Mouse (Mus musculus): ENCODE results near the gene Strn3. TPM values are rescaled to one million over a fixed set of nuclear protein-coding genes. Genes with fewer than 3 reads are reported as not detected.
"Not testable (repeated sequence)": the region's sequence is repeated elsewhere in the genome, so short reads cannot be mapped to it uniquely, and the experiment has no call there.

The Strn3 gene
- polyA plus RNA-seq, 1 experiment from 2014 or later = 68.8 TPM

DNA sequence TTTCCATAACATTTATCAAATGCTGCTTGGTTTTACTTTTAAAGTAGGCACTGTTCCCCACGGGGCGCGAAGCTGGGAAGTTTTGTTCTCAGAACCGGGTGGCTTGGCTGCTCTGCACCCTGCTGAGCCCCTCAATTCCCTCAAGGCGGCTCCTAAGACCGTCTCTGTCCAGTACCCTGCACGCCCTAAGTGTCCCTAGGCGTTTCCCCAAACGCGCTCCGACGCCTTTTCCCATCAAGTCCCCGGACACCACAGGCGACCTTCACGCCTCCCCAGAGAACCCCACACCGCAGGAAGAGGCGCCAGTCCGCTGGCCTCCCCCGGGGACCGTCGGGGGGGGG lies 98.8 kb downstream of the Strn3 start:
- H3K4me1 ChIP-seq (ENCODE audit: control insufficient read depth, insufficient read depth, low read length) = no peaks in the 10 kb centered on the region
- H3K4me3 ChIP-seq (ENCODE audit: low read depth, low read length) = peak overlapping the region; percentile 65
- H3K27ac ChIP-seq (replicated peaks; ENCODE audit: low read depth, low read length) = no peak overlapping the region
- ATAC-seq (ENCODE audit: low read depth) (peak; percentile 19; the same call in 1 of the 2 replicates), DNase-seq (ENCODE audit: low spot score) (peak; percentile 17)
- WGBS = 2% methylated on average over 14 of the region's 21 CpGs
- no peaks in the 10 kb centered on the region for H3K9me3 ChIP-seq (ENCODE audit: control insufficient read depth, low read length)
- no peaks in the 10 kb centered on the region for H3K36me3 ChIP-seq (ENCODE audit: control insufficient read depth, insufficient read depth, low read length)
- H3K4me2 ChIP-seq (ENCODE audit: low read depth, low read length) = peak overlapping the region; percentile 100
- H3K9ac ChIP-seq (ENCODE audit: low read depth, low read length) = peak overlapping the region; percentile 58; the same call in 1 of the 2 replicates
- H3K27me3 ChIP-seq (replicated peaks; ENCODE audit: control insufficient read depth, insufficient read depth, low read length) = peaks cover 54% of the 10 kb centered on the region

DNA sequence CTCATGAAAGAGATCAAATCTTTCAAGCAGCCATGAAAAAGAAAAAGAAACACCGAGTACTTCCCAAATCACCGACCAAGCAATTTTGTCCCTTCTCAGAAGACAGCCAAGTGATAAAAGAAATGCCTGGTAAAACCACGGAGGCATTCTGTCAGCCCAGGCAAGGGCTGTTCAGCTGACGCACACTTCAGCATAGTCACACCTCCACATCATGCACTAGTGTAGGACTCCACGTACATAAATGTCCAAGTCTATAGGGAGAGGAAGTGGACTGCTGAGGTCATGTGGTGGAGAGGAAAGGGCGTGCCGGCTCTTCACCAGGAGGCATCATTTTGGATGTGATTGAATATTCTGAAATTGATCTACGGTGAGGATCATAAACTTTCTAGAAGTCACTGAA lies 99.8 kb downstream of the Strn3 start:
- Histone ChIP-seq H3K36me3 (ENCODE audit: control insufficient read depth, insufficient read depth, low read length) (no peaks in the 10 kb centered on the region), H3K27ac (replicated peaks; ENCODE audit: low read depth, low read length) (no peak overlapping the region), H3K9me3 (ENCODE audit: control insufficient read depth, low read length) (no peaks in the 10 kb centered on the region), H3K4me2 (ENCODE audit: low read depth, low read length) (no peak overlapping the region), H3K4me3 (ENCODE audit: low read depth, low read length) (no peak overlapping the region), H3K27me3 (replicated peaks; ENCODE audit: control insufficient read depth, insufficient read depth, low read length) (peaks cover 54% of the 10 kb centered on the region), H3K4me1 (ENCODE audit: control insufficient read depth, insufficient read depth, low read length) (no peaks in the 10 kb centered on the region), H3K9ac (ENCODE audit: low read depth, low read length) (no peak overlapping the region)
- ATAC-seq (ENCODE audit: low read depth) = no peak
- 68% methylated on average over 8 of the region's 8 CpGs for WGBS
- DNase-seq (ENCODE audit: low spot score) = no peak

DNA sequence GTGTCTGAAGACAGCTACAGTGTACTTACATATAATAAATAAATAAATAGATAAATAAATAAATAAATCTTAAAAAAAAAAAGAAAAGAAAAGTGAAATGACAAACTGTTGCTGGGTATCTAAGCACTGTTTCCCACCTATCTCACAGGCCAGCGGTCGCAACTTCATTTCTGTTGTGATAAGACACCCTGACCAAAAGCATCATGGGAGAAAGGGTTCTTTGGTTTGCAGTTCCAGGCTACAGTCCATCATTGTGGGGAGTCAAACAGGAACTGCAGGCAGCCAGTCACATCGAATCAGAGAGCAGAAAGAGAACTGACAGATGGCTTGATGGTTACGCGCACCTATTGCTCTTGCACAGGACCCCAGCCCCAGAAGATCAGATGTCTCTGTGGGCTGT lies 102.4 kb downstream of the Strn3 start:
- Histone ChIP-seq H3K4me1 (ENCODE audit: control insufficient read depth, insufficient read depth, low read length) (no peaks in the 10 kb centered on the region), H3K27me3 (replicated peaks; ENCODE audit: control insufficient read depth, insufficient read depth, low read length) (peaks cover 37% of the 10 kb centered on the region), H3K4me2 (ENCODE audit: low read depth, low read length) (no peak overlapping the region), H3K36me3 (ENCODE audit: control insufficient read depth, insufficient read depth, low read length) (no peaks in the 10 kb centered on the region), H3K9me3 (ENCODE audit: control insufficient read depth, low read length) (no peaks in the 10 kb centered on the region), H3K9ac (ENCODE audit: low read depth, low read length) (no peak overlapping the region), H3K27ac (replicated peaks; ENCODE audit: low read depth, low read length) (no peak overlapping the region), H3K4me3 (ENCODE audit: low read depth, low read length) (no peak overlapping the region)
- DNase-seq (ENCODE audit: low spot score) (no peak), ATAC-seq (ENCODE audit: low read depth) (no peak)
- 85% methylated on average over 5 of the region's 5 CpGs for WGBS

DNA sequence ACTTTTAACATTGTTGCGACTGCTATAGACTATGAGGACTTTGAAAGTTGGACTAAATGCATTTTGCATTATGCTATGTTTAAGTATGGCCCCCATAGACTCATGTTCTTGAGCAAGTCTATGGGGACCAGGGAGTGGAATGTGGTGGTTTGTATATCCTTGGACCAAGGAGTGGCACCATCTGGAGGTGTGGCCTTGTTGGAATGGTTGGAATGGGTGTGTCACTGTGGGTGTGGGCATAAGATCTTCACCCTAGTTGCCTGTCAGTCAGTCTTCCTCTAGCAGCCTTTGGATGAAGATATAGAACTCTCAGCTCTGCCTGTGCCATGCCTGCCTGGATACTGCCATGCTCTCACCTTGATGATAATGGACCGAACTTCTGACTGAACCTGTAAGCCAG lies 113.9 kb downstream of the Strn3 start:
- H3K4me2 ChIP-seq (ENCODE audit: low read depth, low read length); H3K9me3 ChIP-seq (ENCODE audit: control insufficient read depth, low read length); H3K4me3 ChIP-seq (ENCODE audit: low read depth, low read length); H3K4me1 ChIP-seq (ENCODE audit: control insufficient read depth, insufficient read depth, low read length); H3K9ac ChIP-seq (ENCODE audit: low read depth, low read length); H3K36me3 ChIP-seq (ENCODE audit: control insufficient read depth, insufficient read depth, low read length); DNase-seq (ENCODE audit: low spot score); ATAC-seq (ENCODE audit: low read depth); H3K27me3 ChIP-seq (replicated peaks; ENCODE audit: control insufficient read depth, insufficient read depth, low read length); H3K27ac ChIP-seq (replicated peaks; ENCODE audit: low read depth, low read length): not testable (repeated sequence)
- WGBS = 93% methylated on average over 2 of the region's 2 CpGs

DNA sequence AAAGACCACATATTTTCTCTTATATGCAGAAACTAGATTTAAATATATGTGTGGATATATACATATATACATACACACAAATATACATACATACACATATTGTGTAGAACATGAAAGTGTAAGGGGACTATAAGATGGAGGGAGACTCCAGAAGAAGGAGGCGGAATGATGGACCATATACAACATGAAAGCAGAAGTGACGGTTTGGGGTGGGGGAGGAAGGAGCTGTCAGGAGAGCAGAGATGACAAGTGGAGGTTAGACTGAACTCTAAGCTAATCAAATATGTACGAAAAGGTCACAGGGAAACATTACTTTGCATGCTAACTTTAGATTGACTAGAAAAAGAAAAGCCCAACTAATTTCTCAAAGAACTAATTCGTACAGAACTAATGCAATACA lies 119.0 kb downstream of the Strn3 start:
- no peaks in the 10 kb centered on the region for H3K27me3 ChIP-seq (replicated peaks; ENCODE audit: control insufficient read depth, insufficient read depth, low read length)
- H3K4me3 ChIP-seq (ENCODE audit: low read depth, low read length) = no peak overlapping the region
- ATAC-seq (ENCODE audit: low read depth) = no peak
- WGBS = 80% methylated on average over 4 of the region's 4 CpGs
- DNase-seq (ENCODE audit: low spot score) = no peak
- no peak overlapping the region for H3K4me2 ChIP-seq (ENCODE audit: low read depth, low read length)
- no peak overlapping the region for H3K27ac ChIP-seq (replicated peaks; ENCODE audit: low read depth, low read length)
- no peak overlapping the region for H3K9ac ChIP-seq (ENCODE audit: low read depth, low read length)
- no peaks in the 10 kb centered on the region for H3K36me3 ChIP-seq (ENCODE audit: control insufficient read depth, insufficient read depth, low read length)
- H3K4me1 ChIP-seq (ENCODE audit: control insufficient read depth, insufficient read depth, low read length) = no peaks in the 10 kb centered on the region
- H3K9me3 ChIP-seq (ENCODE audit: control insufficient read depth, low read length) = no peaks in the 10 kb centered on the region

DNA sequence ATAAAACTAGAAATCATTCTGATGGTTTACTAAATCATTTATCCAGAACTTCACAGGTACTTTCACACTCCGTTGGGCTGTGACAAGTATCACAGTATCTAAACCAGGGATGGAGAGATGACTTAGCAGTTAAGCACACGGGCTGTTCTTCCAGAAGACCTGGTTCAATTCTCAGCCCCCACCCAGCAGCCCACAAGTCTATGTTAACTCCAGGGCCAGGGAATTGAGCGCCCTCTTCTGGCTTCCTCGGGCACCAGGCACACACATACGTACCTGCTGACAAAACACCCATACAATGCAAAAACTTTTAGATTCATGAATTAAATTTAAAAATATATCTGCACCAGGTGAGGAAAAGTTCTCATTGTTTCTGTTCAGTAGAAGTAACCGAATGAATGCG lies 121.8 kb downstream of the Strn3 start:
- H3K27me3 ChIP-seq (replicated peaks; ENCODE audit: control insufficient read depth, insufficient read depth, low read length) = no peaks in the 10 kb centered on the region
- no peak for DNase-seq (ENCODE audit: low spot score)
- H3K4me1 ChIP-seq (ENCODE audit: control insufficient read depth, insufficient read depth, low read length) = no peaks in the 10 kb centered on the region
- no peak overlapping the region for H3K9ac ChIP-seq (ENCODE audit: low read depth, low read length)
- WGBS = 68% methylated on average over 7 of the region's 7 CpGs
- no peaks in the 10 kb centered on the region for H3K9me3 ChIP-seq (ENCODE audit: control insufficient read depth, low read length)
- no peaks in the 10 kb centered on the region for H3K36me3 ChIP-seq (ENCODE audit: control insufficient read depth, insufficient read depth, low read length)
- no peak for ATAC-seq (ENCODE audit: low read depth)
- no peak overlapping the region for H3K4me2 ChIP-seq (ENCODE audit: low read depth, low read length)
- H3K27ac ChIP-seq (replicated peaks; ENCODE audit: low read depth, low read length) = no peak overlapping the region
- H3K4me3 ChIP-seq (ENCODE audit: low read depth, low read length) = no peak overlapping the region

DNA sequence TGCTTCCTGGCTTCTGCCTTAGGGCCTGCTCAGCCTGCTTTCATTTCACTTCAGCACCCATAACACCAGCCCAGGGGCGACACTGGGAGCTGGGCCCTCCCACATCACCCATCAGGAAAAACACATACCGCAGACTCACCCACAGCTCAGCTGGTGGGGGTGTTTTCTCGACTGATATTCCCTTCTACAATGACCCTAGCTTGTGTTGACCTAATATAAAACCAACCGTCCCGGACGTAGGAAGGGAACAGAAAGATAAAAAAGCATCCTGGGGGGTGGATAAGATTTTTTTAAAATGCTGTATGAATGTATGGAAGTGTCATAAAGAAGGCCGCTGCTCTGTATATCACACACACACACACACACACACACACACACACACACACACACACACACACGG lies 122.2 kb downstream of the Strn3 start:
- no peaks in the 10 kb centered on the region for H3K9me3 ChIP-seq (ENCODE audit: control insufficient read depth, low read length)
- H3K4me2 ChIP-seq (ENCODE audit: low read depth, low read length) = no peak overlapping the region
- H3K4me1 ChIP-seq (ENCODE audit: control insufficient read depth, insufficient read depth, low read length) = no peaks in the 10 kb centered on the region
- DNase-seq (ENCODE audit: low spot score) (no peak), ATAC-seq (ENCODE audit: low read depth) (no peak)
- no peak overlapping the region for H3K4me3 ChIP-seq (ENCODE audit: low read depth, low read length)
- H3K27ac ChIP-seq (replicated peaks; ENCODE audit: low read depth, low read length) = no peak overlapping the region
- no peaks in the 10 kb centered on the region for H3K36me3 ChIP-seq (ENCODE audit: control insufficient read depth, insufficient read depth, low read length)
- no peaks in the 10 kb centered on the region for H3K27me3 ChIP-seq (replicated peaks; ENCODE audit: control insufficient read depth, insufficient read depth, low read length)
- WGBS = 85% methylated on average over 8 of the region's 8 CpGs
- H3K9ac ChIP-seq (ENCODE audit: low read depth, low read length) = no peak overlapping the region

DNA sequence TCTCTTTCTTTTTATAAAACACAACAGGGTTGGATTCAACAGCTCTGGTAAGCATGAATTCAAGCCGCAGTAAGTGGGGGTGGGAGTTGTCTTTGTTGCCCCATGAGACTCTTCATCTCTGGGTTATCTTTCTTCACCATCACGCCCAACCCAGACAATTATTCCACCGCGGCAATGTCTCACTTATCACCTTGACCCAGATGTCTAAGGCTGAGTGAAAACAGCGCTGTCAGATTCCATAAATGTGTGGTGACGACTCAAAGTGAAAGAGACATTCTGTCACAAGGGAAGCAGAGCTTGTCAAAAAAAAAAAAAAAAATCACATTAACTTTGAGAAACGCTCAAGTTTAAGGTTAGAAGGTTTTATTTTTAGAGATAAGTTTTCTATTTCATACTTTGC lies 124.5 kb downstream of the Strn3 start:
- no peak overlapping the region for H3K4me3 ChIP-seq (ENCODE audit: low read depth, low read length)

DNA sequence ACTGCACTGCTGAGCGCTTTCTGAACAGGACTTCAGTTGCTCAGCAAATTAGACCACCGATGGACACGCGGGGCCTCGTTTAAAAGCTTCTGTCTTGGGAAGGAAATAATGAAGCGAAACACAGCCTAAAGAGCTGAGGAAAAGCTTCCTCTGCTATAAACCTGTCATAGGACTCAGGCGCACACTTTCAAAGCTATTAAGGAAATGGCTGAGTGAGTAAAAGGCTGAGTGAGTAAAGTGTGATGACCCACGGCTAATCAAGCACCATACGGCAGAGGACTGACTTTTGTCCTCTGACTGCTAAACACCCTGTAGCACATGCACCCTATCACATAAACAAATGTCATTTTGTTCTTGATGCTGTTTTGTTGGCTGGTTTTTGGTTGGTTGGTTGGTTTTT lies 130.3 kb downstream of the Strn3 start:
- no peaks in the 10 kb centered on the region for H3K9me3 ChIP-seq (ENCODE audit: control insufficient read depth, low read length)
- no peak overlapping the region for H3K4me2 ChIP-seq (ENCODE audit: low read depth, low read length)
- no peaks in the 10 kb centered on the region for H3K27me3 ChIP-seq (replicated peaks; ENCODE audit: control insufficient read depth, insufficient read depth, low read length)
- WGBS = 86% methylated on average over 9 of the region's 9 CpGs
- no peak overlapping the region for H3K9ac ChIP-seq (ENCODE audit: low read depth, low read length)
- ATAC-seq (ENCODE audit: low read depth) (no peak), DNase-seq (ENCODE audit: low spot score) (no peak)
- H3K4me3 ChIP-seq (ENCODE audit: low read depth, low read length) = no peak overlapping the region
- no peak overlapping the region for H3K27ac ChIP-seq (replicated peaks; ENCODE audit: low read depth, low read length)
- no peaks in the 10 kb centered on the region for H3K4me1 ChIP-seq (ENCODE audit: control insufficient read depth, insufficient read depth, low read length)
- no peaks in the 10 kb centered on the region for H3K36me3 ChIP-seq (ENCODE audit: control insufficient read depth, insufficient read depth, low read length)

More for the DNA sequence above, 124.5 kb downstream of the Strn3 start:
- no peaks in the 10 kb centered on the region for H3K36me3 ChIP-seq (ENCODE audit: control insufficient read depth, insufficient read depth, low read length)
- ATAC-seq (ENCODE audit: low read depth) (no peak), DNase-seq (ENCODE audit: low spot score) (no peak)
- H3K27me3 ChIP-seq (replicated peaks; ENCODE audit: control insufficient read depth, insufficient read depth, low read length) = no peaks in the 10 kb centered on the region
- 64% methylated on average over 7 of the region's 7 CpGs for WGBS
- H3K4me2 ChIP-seq (ENCODE audit: low read depth, low read length) = no peak overlapping the region
- no peak overlapping the region for H3K9ac ChIP-seq (ENCODE audit: low read depth, low read length)
- H3K27ac ChIP-seq (replicated peaks; ENCODE audit: low read depth, low read length) = no peak overlapping the region
- no peaks in the 10 kb centered on the region for H3K4me1 ChIP-seq (ENCODE audit: control insufficient read depth, insufficient read depth, low read length)
- H3K9me3 ChIP-seq (ENCODE audit: control insufficient read depth, low read length) = no peaks in the 10 kb centered on the region

All from embryonic facial prominence, embryonic 14.5 days (tissue).